In genomic region chr9:44286256-44286850, GRCm38 (mm10) we compare ENCODE assay signal across 8 mouse cellular contexts. TPM values are rescaled to one million over a fixed set of nuclear protein-coding genes. Genes with fewer than 3 reads are reported as not detected.
DNase-seq lines count a peak whose midpoint lies in the region; ATAC-seq and TF ChIP-seq lines count a peak whose summit lies in the region.

No protein-coding gene starts in this region.

- 0 out of 2 replicates have a peak, but pooled peaks cover 5% of the 10 kb centered on the region for H3K36me3 ChIP-seq in stomach, embryonic 15.5 days
- peaks cover 4% of the 10 kb centered on the region; the same call in 1 of the 2 replicates for H3K36me3 ChIP-seq in stomach, postnatal 0 days (ENCODE audit: control insufficient read depth, insufficient read depth, low read length)
- peaks cover 52% of the 10 kb centered on the region for H3K36me3 ChIP-seq in liver, embryonic 15.5 days (replicated peaks)
- H3K36me3 ChIP-seq in stomach, embryonic 16.5 days (ENCODE audit: control insufficient read depth, insufficient read depth, low read length) = no peaks in the 10 kb centered on the region; the same call in 1 of the 2 replicates

- peak overlapping the region; percentile 66; the same call in 1 of the 2 replicates for H3K4me3 ChIP-seq in stomach, embryonic 15.5 days (replicated peaks)
- no peak overlapping the region for H3K4me3 ChIP-seq in stomach, postnatal 0 days (ENCODE audit: low read depth, low read length)
- peak overlapping the region; percentile 77 for H3K4me3 ChIP-seq in liver, embryonic 15.5 days (replicated peaks)
- H3K4me3 ChIP-seq in stomach, embryonic 16.5 days (replicated peaks; ENCODE audit: low read length) = no peak overlapping the region

- peaks cover 26% of the 10 kb centered on the region for H3K4me1 ChIP-seq in stomach, embryonic 15.5 days
- no peaks in the 10 kb centered on the region for H3K4me1 ChIP-seq in stomach, postnatal 0 days (replicated peaks; ENCODE audit: control insufficient read depth, insufficient read depth)
- peaks cover 64% of the 10 kb centered on the region for H3K4me1 ChIP-seq in liver, embryonic 15.5 days (replicated peaks)
- H3K4me1 ChIP-seq in stomach, embryonic 16.5 days (ENCODE audit: control insufficient read depth, insufficient read depth, low read length) = peaks cover 23% of the 10 kb centered on the region

- no peak for TF ChIP-seq CTCF in stomach, postnatal 0 days (IDR thresholded peaks at IDR 0.05; ENCODE audit: low read depth)

- 19% methylated on average over 6 of the region's 6 CpGs for WGBS in stomach, embryonic 15.5 days
- WGBS in stomach, postnatal 0 days = 21% methylated on average over 6 of the region's 6 CpGs
- 4% methylated on average over 6 of the region's 6 CpGs for WGBS in liver, embryonic 15.5 days (ENCODE audit: insufficient replicate concordance)
- 20% methylated on average over 6 of the region's 6 CpGs for WGBS in stomach, embryonic 16.5 days

- TF ChIP-seq EP300 in stomach, postnatal 0 days (optimal IDR thresholded peaks at IDR 0.05) = no peak

- H3K9ac ChIP-seq in stomach, embryonic 15.5 days = no peak overlapping the region
- H3K9ac ChIP-seq in stomach, postnatal 0 days (ENCODE audit: low read length) = no peak overlapping the region
- H3K9ac ChIP-seq in liver, embryonic 15.5 days = peak overlapping the region; percentile 92
- H3K9ac ChIP-seq in stomach, embryonic 16.5 days (ENCODE audit: low read length) = no peak overlapping the region

- no peak for ATAC-seq in stomach, embryonic 15.5 days (ENCODE audit: insufficient read depth, low FRiP score, low read depth)
- no peak for ATAC-seq in stomach, postnatal 0 days (ENCODE audit: low FRiP score, low TSS enrichment)
- peak; percentile 52 for ATAC-seq in liver, embryonic 15.5 days (ENCODE audit: insufficient read depth)
- no peak for ATAC-seq in stomach, embryonic 16.5 days (ENCODE audit: insufficient read depth, low FRiP score)

- H3K4me2 ChIP-seq in stomach, embryonic 15.5 days = peak overlapping the region; percentile 10; the same call in 1 of the 2 replicates
- H3K4me2 ChIP-seq in stomach, postnatal 0 days (replicated peaks; ENCODE audit: low read depth) = no peak overlapping the region; the same call in 1 of the 2 replicates
- peak overlapping the region; percentile 78 for H3K4me2 ChIP-seq in liver, embryonic 15.5 days
- H3K4me2 ChIP-seq in stomach, embryonic 16.5 days (ENCODE audit: low read depth, low read length) = peak overlapping the region; percentile 93; the same call in 1 of the 2 replicates

- H3K27me3 ChIP-seq in stomach, embryonic 15.5 days (replicated peaks) = 0 out of 2 replicates have a peak, but pooled peaks cover 10% of the 10 kb centered on the region
- H3K27me3 ChIP-seq in stomach, postnatal 0 days (ENCODE audit: control insufficient read depth, insufficient read depth, low read length) = no peaks in the 10 kb centered on the region
- peaks cover 15% of the 10 kb centered on the region; the same call in 1 of the 2 replicates for H3K27me3 ChIP-seq in liver, embryonic 15.5 days
- 0 out of 2 replicates have a peak, but pooled peaks cover 5% of the 10 kb centered on the region for H3K27me3 ChIP-seq in stomach, embryonic 16.5 days (ENCODE audit: control insufficient read depth, insufficient read depth, low read length)

- no peak overlapping the region for H3K27ac ChIP-seq in stomach, embryonic 15.5 days
- H3K27ac ChIP-seq in stomach, postnatal 0 days (replicated peaks) = no peak overlapping the region
- peak overlapping the region; percentile 89 for H3K27ac ChIP-seq in liver, embryonic 15.5 days (replicated peaks)
- no peak overlapping the region for H3K27ac ChIP-seq in stomach, embryonic 16.5 days (ENCODE audit: low read length)

- peak; percentile 28 for DNase-seq in adrenal gland, postnatal 10 days
- DNase-seq in adrenal gland, postnatal 14 days = no peak
- no peak for DNase-seq in stomach, postnatal 0 days (ENCODE audit: low spot score)
- no peak for DNase-seq in layer of hippocampus, adult 9-10 months (ENCODE audit: low spot score)
- DNase-seq in cerebellum, adult 11-12 months = no peak

- H3K9me3 ChIP-seq in stomach, embryonic 15.5 days = no peaks in the 10 kb centered on the region
- H3K9me3 ChIP-seq in stomach, postnatal 0 days (ENCODE audit: control insufficient read depth, low read length) = no peaks in the 10 kb centered on the region
- H3K9me3 ChIP-seq in liver, embryonic 15.5 days (replicated peaks) = no peaks in the 10 kb centered on the region
- H3K9me3 ChIP-seq in stomach, embryonic 16.5 days (replicated peaks; ENCODE audit: control insufficient read depth, low read length) = peaks cover 9% of the 10 kb centered on the region; the same call in 1 of the 2 replicates

RNA-seq across cellular contexts. Expression of gene Abcg4, which starts 2.1 kb away (rescaled TPM):
- 10 to 100 TPM; 15.0 to 23.1 TPM for total RNA-seq in adrenal gland, postnatal 10 days (2021)
- total RNA-seq in adrenal gland, postnatal 14 days (2021) = 19.0 and 28.8 TPM in 2 replicates
- polyA plus RNA-seq in stomach, embryonic 15.5 days (2015; fragmentation: Nextera tagmentation; extraction: Ambion mirVana) = 4.6 and 5.1 TPM in 2 replicates
- 1.4 TPM in 2 replicates for polyA plus RNA-seq in stomach, postnatal 0 days (2015; fragmentation: Nextera tagmentation; extraction: Ambion mirVana)
- 16.4 and 18.6 TPM in 2 replicates for polyA plus RNA-seq in liver, embryonic 15.5 days (2015; fragmentation: Nextera tagmentation; extraction: Ambion mirVana)
- 5.2 and 5.3 TPM in 2 replicates for polyA plus RNA-seq in stomach, embryonic 16.5 days (2015; fragmentation: Nextera tagmentation; extraction: Ambion mirVana)

RNA-seq across cellular contexts. Expression of gene Nlrx1, which starts 18.0 kb away (rescaled TPM):
- 10 to 100 TPM; 23.1 to 30.6 TPM for total RNA-seq in adrenal gland, postnatal 10 days (2021)
- total RNA-seq in adrenal gland, postnatal 14 days (2021) = 17.6 and 20.7 TPM in 2 replicates
- 8.9 TPM in 2 replicates for polyA plus RNA-seq in stomach, embryonic 15.5 days (2015; fragmentation: Nextera tagmentation; extraction: Ambion mirVana)
- 9.2 and 10.7 TPM in 2 replicates for polyA plus RNA-seq in stomach, postnatal 0 days (2015; fragmentation: Nextera tagmentation; extraction: Ambion mirVana)
- 4.1 and 4.2 TPM in 2 replicates for polyA plus RNA-seq in liver, embryonic 15.5 days (2015; fragmentation: Nextera tagmentation; extraction: Ambion mirVana)
- polyA plus RNA-seq in stomach, embryonic 16.5 days (2015; fragmentation: Nextera tagmentation; extraction: Ambion mirVana) = 11.4 and 13.7 TPM in 2 replicates

RNA-seq across cellular contexts. Expression of gene Hinfp, which starts 19.1 kb away (rescaled TPM):
- total RNA-seq in adrenal gland, postnatal 10 days (2021) = 10 to 100 TPM; 17.3 to 24.4 TPM
- total RNA-seq in adrenal gland, postnatal 14 days (2021) = 20.3 and 22.1 TPM in 2 replicates
- 20.3 and 21.4 TPM in 2 replicates for polyA plus RNA-seq in stomach, embryonic 15.5 days (2015; fragmentation: Nextera tagmentation; extraction: Ambion mirVana)
- 8.9 and 9.4 TPM in 2 replicates for polyA plus RNA-seq in stomach, postnatal 0 days (2015; fragmentation: Nextera tagmentation; extraction: Ambion mirVana)
- polyA plus RNA-seq in liver, embryonic 15.5 days (2015; fragmentation: Nextera tagmentation; extraction: Ambion mirVana) = 12.7 and 14.2 TPM in 2 replicates
- 21.2 and 23.6 TPM in 2 replicates for polyA plus RNA-seq in stomach, embryonic 16.5 days (2015; fragmentation: Nextera tagmentation; extraction: Ambion mirVana)

RNA-seq across cellular contexts. Expression of gene C2cd2l, which starts 33.7 kb away (rescaled TPM):
- 10 to 100 TPM; 19.3 to 25.1 TPM for total RNA-seq in adrenal gland, postnatal 10 days (2021)
- total RNA-seq in adrenal gland, postnatal 14 days (2021) = 27.8 and 40.4 TPM in 2 replicates
- polyA plus RNA-seq in stomach, embryonic 15.5 days (2015; fragmentation: Nextera tagmentation; extraction: Ambion mirVana) = 7.9 and 10.1 TPM in 2 replicates
- 7.4 and 7.5 TPM in 2 replicates for polyA plus RNA-seq in stomach, postnatal 0 days (2015; fragmentation: Nextera tagmentation; extraction: Ambion mirVana)
- 9.6 and 10.4 TPM in 2 replicates for polyA plus RNA-seq in liver, embryonic 15.5 days (2015; fragmentation: Nextera tagmentation; extraction: Ambion mirVana)
- polyA plus RNA-seq in stomach, embryonic 16.5 days (2015; fragmentation: Nextera tagmentation; extraction: Ambion mirVana) = 6.7 and 8.0 TPM in 2 replicates

RNA-seq across cellular contexts. Expression of gene Pdzd3, which starts 35.1 kb away (rescaled TPM):
- under 1 TPM in 1 of 2 experiments, not detected in 1; 0.48 TPM for total RNA-seq in adrenal gland, postnatal 10 days (2021)
- 0.30 TPM in 1 of 2 replicates, not detected in the other for total RNA-seq in adrenal gland, postnatal 14 days (2021)
- polyA plus RNA-seq in stomach, embryonic 15.5 days (2015; fragmentation: Nextera tagmentation; extraction: Ambion mirVana) = 2.5 and 2.9 TPM in 2 replicates
- polyA plus RNA-seq in stomach, postnatal 0 days (2015; fragmentation: Nextera tagmentation; extraction: Ambion mirVana) = 0.08 and 0.13 TPM in 2 replicates
- 0.07 TPM in 1 of 2 replicates, not detected in the other for polyA plus RNA-seq in liver, embryonic 15.5 days (2015; fragmentation: Nextera tagmentation; extraction: Ambion mirVana)
- 1.3 and 2.4 TPM in 2 replicates for polyA plus RNA-seq in stomach, embryonic 16.5 days (2015; fragmentation: Nextera tagmentation; extraction: Ambion mirVana)

Comparison
In these comparisons a context has a peak if more than half of its experiments do, and no peak if none do; other contexts are left out.
1. H3K4me3 ChIP-seq: peak in stomach, embryonic 15.5 days (single experiment) and liver, embryonic 15.5 days (single experiment); none in stomach, postnatal 0 days (single experiment) and stomach, embryonic 16.5 days (single experiment).